Mouse (Mus musculus) C2C12 (cell line): ENCODE results near the gene Drap1.

Experiments
- CEBPB ChIP-seq: IDR thresholded peaks from one replicate; pipeline ENCODE4 v1.6.1; 2011; ENCODE audit warnings: low read depth, mild to moderate bottlenecking, control low read depth, moderate library complexity
- CTCF ChIP-seq: IDR thresholded peaks from one replicate; pipeline ENCODE4 v1.5.1; 2011; ENCODE audit not compliant: control insufficient read depth, insufficient read depth, insufficient read length
- MAX ChIP-seq: IDR thresholded peaks from one replicate; pipeline ENCODE4 v1.6.1; 2011; ENCODE audit warnings: mild to moderate bottlenecking, control low read depth
- MYOD1 ChIP-seq: IDR thresholded peaks from one replicate; pipeline ENCODE4 v1.6.1; 2011; ENCODE audit warnings: low read depth; ENCODE audit not compliant: control insufficient read depth, insufficient read length
- MYOG ChIP-seq: IDR thresholded peaks from one replicate; pipeline ENCODE4 v1.6.1; 2011; ENCODE audit not compliant: control insufficient read depth, insufficient read length; ENCODE audit errors: extremely low read depth

DNA sequence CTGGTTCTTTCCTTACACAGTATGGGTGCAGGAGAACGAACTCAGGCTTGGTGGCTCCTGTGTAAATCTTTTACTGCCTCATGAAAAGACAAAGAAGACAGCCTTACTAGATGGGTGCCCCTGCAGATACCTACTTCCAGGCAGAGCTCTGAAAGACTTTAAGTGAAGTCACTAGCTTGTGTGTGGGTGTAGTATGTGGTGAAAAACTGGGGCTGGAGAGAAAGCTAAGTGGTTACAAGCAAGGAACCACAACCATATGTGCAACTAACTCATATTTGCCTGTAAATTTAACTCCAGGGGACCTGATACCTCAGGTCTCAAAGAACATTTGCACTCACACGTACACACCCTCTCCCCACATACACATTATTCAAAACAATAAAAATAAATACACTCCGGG lies 35.1 kb upstream of the Drap1 start:
- no peak for TF ChIP-seq MAX
- TF ChIP-seq CTCF: no peak
- TF ChIP-seq CEBPB: no peak
- no peak for TF ChIP-seq MYOG
- TF ChIP-seq MYOD1: no peak
